In genomic region chr15:97314720-97315421, GRCm38 (mm10) we compare ENCODE assay signal across 18 mouse cellular contexts.
DNase-seq lines count a peak whose midpoint lies in the region; ATAC-seq and TF ChIP-seq lines count a peak whose summit lies in the region.
"Had no signal": no experiment of that assay in that cellular context is flagged by ENCODE, and none has a peak within 500 bp of the region (broad histone marks: within the 10 kb centered on the region; RNA-seq: fewer than 3 reads in every experiment).

No protein-coding gene starts in this region.

- intact Hi-C loops in left cerebral cortex, adult 2 months (cut with DNase I): loop anchor here (2.0 to 10.0 kb wide), 3 partner anchors 26 to 190 kb away; partner anchors contain the start of genes Amigo2 and Pced1b

- H3K4me2 ChIP-seq in hindbrain, embryonic 16.5 days (ENCODE audit: low read length): peak overlapping the region; percentile 38
- 0 out of 2 replicates have a peak overlapping the region, but pooled peaks have one; percentile 11 for H3K4me2 ChIP-seq in neural tube, embryonic 15.5 days
- H3K4me2 ChIP-seq: embryonic facial prominence, embryonic 13.5 days; forebrain, embryonic 12.5 days had no signal

- ATAC-seq in hindbrain, embryonic 16.5 days: 0 out of 2 replicates have a peak, but pooled peaks have one; percentile 30
- no peak for ATAC-seq in neural tube, embryonic 15.5 days (ENCODE audit: low FRiP score)
- ATAC-seq: liver, postnatal 0 days had no signal

- TF ChIP-seq CTCF in left cerebral cortex, adult 2 months (IDR thresholded peaks at IDR 0.05): no peak

- no peaks in the 10 kb centered on the region for H3K36me3 ChIP-seq in hindbrain, embryonic 16.5 days (ENCODE audit: control insufficient read depth, insufficient read depth, low read length)
- no peaks in the 10 kb centered on the region for H3K36me3 ChIP-seq in neural tube, embryonic 15.5 days
- H3K36me3 ChIP-seq: embryonic facial prominence, embryonic 13.5 days; forebrain, embryonic 12.5 days; G1E had no signal

- H3K9ac ChIP-seq in hindbrain, embryonic 16.5 days (ENCODE audit: low read depth, low read length): no peak overlapping the region
- H3K9ac ChIP-seq in neural tube, embryonic 15.5 days (replicated peaks): no peak overlapping the region
- H3K9ac ChIP-seq: embryonic facial prominence, embryonic 13.5 days; forebrain, embryonic 12.5 days; liver, postnatal 0 days had no signal

- H3K4me3 ChIP-seq in left cerebral cortex, adult 2 months: peak overlapping the region; percentile 24
- H3K4me3 ChIP-seq in hindbrain, embryonic 16.5 days (ENCODE audit: low read length): no peak overlapping the region
- no peak overlapping the region for H3K4me3 ChIP-seq in neural tube, embryonic 15.5 days (replicated peaks)
- H3K4me3 ChIP-seq: embryonic facial prominence, embryonic 13.5 days; forebrain, embryonic 12.5 days had no signal

- 36% methylated on average over 14 of the region's 14 CpGs for WGBS in hindbrain, embryonic 16.5 days
- 52% methylated on average over 14 of the region's 14 CpGs for WGBS in neural tube, embryonic 15.5 days

- H3K27ac ChIP-seq in left cerebral cortex, adult 2 months: 0 out of 2 replicates have a peak overlapping the region, but pooled peaks have one; percentile 44
- H3K27ac ChIP-seq in hindbrain, embryonic 16.5 days (ENCODE audit: low read depth, low read length): peak overlapping the region; percentile 48; the same call in 1 of the 2 replicates
- H3K27ac ChIP-seq in neural tube, embryonic 15.5 days (replicated peaks): peak overlapping the region; percentile 54; the same call in 1 of the 2 replicates
- H3K27ac ChIP-seq: embryonic facial prominence, embryonic 13.5 days; forebrain, embryonic 12.5 days; stomach, postnatal 0 days had no signal

- H3K9me3 ChIP-seq in hindbrain, embryonic 16.5 days (ENCODE audit: control insufficient read depth, low read length): no peaks in the 10 kb centered on the region
- no peaks in the 10 kb centered on the region for H3K9me3 ChIP-seq in neural tube, embryonic 15.5 days (replicated peaks)
- H3K9me3 ChIP-seq: embryonic facial prominence, embryonic 13.5 days; forebrain, embryonic 12.5 days had no signal

- H3K4me1 ChIP-seq in hindbrain, embryonic 16.5 days (ENCODE audit: control insufficient read depth, insufficient read depth, low read depth, low read length): peaks cover 15% of the 10 kb centered on the region
- 0 out of 2 replicates have a peak, but pooled peaks cover 12% of the 10 kb centered on the region for H3K4me1 ChIP-seq in neural tube, embryonic 15.5 days

- H3K27me3 ChIP-seq in hindbrain, embryonic 16.5 days (replicated peaks; ENCODE audit: control insufficient read depth, insufficient read depth, low read length): no peaks in the 10 kb centered on the region
- no peaks in the 10 kb centered on the region for H3K27me3 ChIP-seq in neural tube, embryonic 15.5 days (replicated peaks)
- H3K27me3 ChIP-seq: embryonic facial prominence, embryonic 13.5 days; forebrain, embryonic 12.5 days had no signal

- DNase-seq in frontal cortex, postnatal 36 days (ENCODE audit: low spot score in 2 of 2): peak; percentile 22 to 26
- DNase-seq in frontal cortex, postnatal 10 days (ENCODE audit: low spot score in 2 of 2): no peak
- DNase-seq in left cerebral cortex, adult 2 months (ENCODE audit: extremely low spot score in 1 of 2, low spot score in 2 of 2): peak; percentile 18 to 19
- DNase-seq in left cerebral cortex, adult 11 months (ENCODE audit: low spot score): no peak
- DNase-seq in cerebellum, adult 11 months: no peak
- DNase-seq: cerebellum, adult 11-12 months; gastrocnemius, postnatal 36 days; kidney, postnatal 10 days; liver, postnatal 0 days; lung, postnatal 4 days; spleen, adult 18-20 months; thymus, postnatal 36 days had no signal

Comparison
In these comparisons a context has a peak if more than half of its experiments do, and no peak if none do; other contexts are left out.
1. DNase-seq: peak in frontal cortex, postnatal 36 days (2 of 2) and left cerebral cortex, adult 2 months (2 of 2); none in frontal cortex, postnatal 10 days (0 of 2), left cerebral cortex, adult 11 months (single experiment) and cerebellum, adult 11 months (single experiment).
2. Peak in every context shown above with its lines, with median percentiles within 50 percentile points of each other: H3K27ac ChIP-seq.